Mouse (Mus musculus): ENCODE measurements around the gene Olfr785. TPM values are rescaled to one million over a fixed set of nuclear protein-coding genes. Genes with fewer than 3 reads are reported as not detected.

The Olfr785 gene
- polyA plus RNA-seq (2012; rRNA removed): not detected in 2 replicates

GRCm38 (mm10) chr10:129405126-129405525 lies at the start of gene Olfr785:
TSS of gene Olfr785 (plus strand) at chr10:129405426.

GRCm38 (mm10) chr10:129383783-129384182 lies 21.4 kb upstream of the Olfr785 start, which contains the start of gene Olfr784:
TSS of gene Olfr784 (plus strand) at chr10:129384083.

DNA sequence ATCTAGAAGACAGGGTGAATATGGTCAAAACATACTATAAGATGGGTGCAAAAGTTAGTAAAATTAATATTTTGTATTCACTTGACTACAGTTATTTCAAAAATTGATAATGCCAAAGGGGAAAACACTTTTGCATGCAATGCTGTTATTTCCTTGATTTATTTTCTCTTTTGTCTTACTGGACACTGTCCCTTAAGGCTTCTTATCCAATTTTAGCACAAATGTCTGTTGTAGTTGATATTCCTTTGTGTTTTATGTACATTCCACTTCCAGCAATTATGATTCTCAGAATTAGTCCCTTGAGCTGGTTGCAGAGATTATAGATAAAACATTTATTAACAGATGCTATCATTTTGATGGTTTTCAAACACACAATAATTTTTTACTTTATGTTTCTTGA lies 21.8 kb downstream of the Olfr785 start, which contains the start of gene Olfr786:
TSS of gene Olfr786 (plus strand) at position 301 of the 400 bp plus-strand sequence.

Other genes starting within 250 kb of the Olfr785 start
- gene Olfr771, start 240.7 kb upstream of the Olfr785 start, polyA plus RNA-seq (2012; rRNA removed): not detected in 2 replicates
- not detected in 2 replicates for gene Olfr772, start 227.5 kb upstream of the Olfr785 start, polyA plus RNA-seq (2012; rRNA removed)
- not detected in 2 replicates for gene Olfr773, start 218.0 kb upstream of the Olfr785 start, polyA plus RNA-seq (2012; rRNA removed)
- gene Olfr774, start 169.2 kb upstream of the Olfr785 start, polyA plus RNA-seq (2012; rRNA removed): not detected in 2 replicates
- gene Olfr775, start 157.0 kb upstream of the Olfr785 start, polyA plus RNA-seq (2012; rRNA removed): not detected in 2 replicates
- not detected in 2 replicates for gene Olfr776, start 146.3 kb upstream of the Olfr785 start, polyA plus RNA-seq (2012; rRNA removed)
- not detected in 2 replicates for gene Olfr777, start 133.9 kb upstream of the Olfr785 start, polyA plus RNA-seq (2012; rRNA removed)
- gene Olfr780, start 87.3 kb upstream of the Olfr785 start, polyA plus RNA-seq (2012; rRNA removed): not detected in 2 replicates
- not detected in 2 replicates for gene Olfr781, start 76.6 kb upstream of the Olfr785 start, polyA plus RNA-seq (2012; rRNA removed)
- gene Olfr782, start 56.6 kb upstream of the Olfr785 start, polyA plus RNA-seq (2012; rRNA removed): not detected in 2 replicates
- 0.03 TPM in 1 of 2 replicates, not detected in the other for gene Olfr784, start 21.3 kb upstream of the Olfr785 start, polyA plus RNA-seq (2012; rRNA removed)
- not detected in 2 replicates for gene Olfr786, start 21.9 kb downstream of the Olfr785 start, polyA plus RNA-seq (2012; rRNA removed)
- not detected in 2 replicates for gene Olfr787, start 56.4 kb downstream of the Olfr785 start, polyA plus RNA-seq (2012; rRNA removed)
- not detected in 2 replicates for gene Olfr788, start 65.6 kb downstream of the Olfr785 start, polyA plus RNA-seq (2012; rRNA removed)
- gene Olfr789, start 79.3 kb downstream of the Olfr785 start, polyA plus RNA-seq (2012; rRNA removed): not detected in 2 replicates
- gene Olfr790, start 93.1 kb downstream of the Olfr785 start, polyA plus RNA-seq (2012; rRNA removed): not detected in 2 replicates
- not detected in 2 replicates for gene Olfr791, start 116.4 kb downstream of the Olfr785 start, polyA plus RNA-seq (2012; rRNA removed)
- not detected in 2 replicates for gene Olfr792, start 133.7 kb downstream of the Olfr785 start, polyA plus RNA-seq (2012; rRNA removed)
- not detected in 2 replicates for gene Olfr794, start 162.2 kb downstream of the Olfr785 start, polyA plus RNA-seq (2012; rRNA removed)
- gene Olfr796, start 207.1 kb downstream of the Olfr785 start, polyA plus RNA-seq (2012; rRNA removed): not detected in 2 replicates
- not detected in 2 replicates for gene Olfr798, start 222.5 kb downstream of the Olfr785 start, polyA plus RNA-seq (2012; rRNA removed)
- not detected in 2 replicates for gene Olfr799, start 232.1 kb downstream of the Olfr785 start, polyA plus RNA-seq (2012; rRNA removed)

All from stomach, adult 2 months (tissue).